Mouse (Mus musculus): Measurements from ENCODE around the gene Ceacam3. TPM values are rescaled to one million over a fixed set of nuclear protein-coding genes. Genes with fewer than 3 reads are reported as not detected.
"Not testable (repeated sequence)": the region's sequence is repeated elsewhere in the genome, so short reads cannot be mapped to it uniquely, and the experiment has no call there.

Gene Ceacam3
- polyA plus RNA-seq (2014; fragmentation: Nextera tagmentation; extraction: Ambion mirVana), result not detected in 2 replicates

DNA sequence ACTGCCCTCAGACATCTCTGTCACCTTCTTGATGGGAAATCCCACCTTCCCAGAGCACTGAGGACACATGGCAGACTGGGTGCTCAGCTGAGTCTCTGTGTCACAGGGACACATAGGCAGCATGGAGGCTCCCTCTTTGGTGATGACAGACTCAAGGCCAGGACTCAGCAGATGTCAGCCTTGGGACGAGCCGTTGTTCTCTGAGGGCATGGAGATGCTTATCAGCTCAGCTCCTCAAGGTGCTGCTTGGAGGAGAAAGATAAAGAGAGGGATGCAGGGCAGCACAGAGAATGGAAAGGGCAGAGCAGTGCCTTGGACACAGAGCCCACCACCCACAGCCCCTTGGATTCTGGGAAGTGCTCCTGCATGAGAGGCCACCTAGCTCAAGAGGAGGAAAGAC is at the start of gene Ceacam3:
TSS of gene Ceacam3 (plus strand) at position 352 of the 400 bp plus-strand sequence.
- no peak for ATAC-seq (ENCODE audit: low FRiP score)
- Histone ChIP-seq H3K4me2 (replicated peaks; ENCODE audit: low read depth, low read length) (no peak within 1 kb of the TSS), H3K4me3 (ENCODE audit: low read depth, low read length) (no peak within 1 kb of the TSS), H3K4me1 (replicated peaks; ENCODE audit: control insufficient read depth, insufficient read depth, low read length) (no peaks in the 10 kb centered on the region), H3K9me3 (ENCODE audit: control insufficient read depth, low read length) (no peaks in the 10 kb centered on the region), H3K36me3 (ENCODE audit: control insufficient read depth, insufficient read depth, low read length) (no peaks in the 10 kb centered on the region), H3K9ac (ENCODE audit: low read depth, low read length) (no peak within 1 kb of the TSS), H3K27me3 (ENCODE audit: control insufficient read depth, insufficient read depth, low read length) (no peaks in the 10 kb centered on the region), H3K27ac (ENCODE audit: low read depth, low read length) (no peak within 1 kb of the TSS)
- WGBS, result 88% methylated on average over 2 of the region's 2 CpGs
- DNase-seq (ENCODE audit: low spot score), result no peak

DNA sequence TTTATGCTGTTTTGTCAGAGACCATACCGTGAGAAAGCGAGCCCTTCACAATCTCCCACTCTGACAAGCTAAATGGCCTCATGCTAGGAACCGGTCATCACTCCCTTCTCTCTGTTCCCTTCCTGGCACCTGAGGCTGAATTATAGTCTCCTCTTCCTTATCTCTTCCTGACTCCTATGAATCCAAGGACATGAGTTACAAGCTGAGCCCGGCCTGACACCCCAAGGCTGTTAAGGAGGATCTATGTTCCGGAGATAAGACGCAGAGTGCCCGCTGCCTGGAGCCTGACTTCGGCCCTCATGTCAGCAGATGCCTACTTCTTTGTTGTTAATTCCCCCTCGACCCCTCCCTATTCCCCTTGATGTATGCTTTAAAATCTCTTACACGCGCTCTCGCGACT is 48.5 kb upstream of the Ceacam3 start:
- H3K4me2 ChIP-seq (replicated peaks; ENCODE audit: low read depth, low read length); H3K36me3 ChIP-seq (ENCODE audit: control insufficient read depth, insufficient read depth, low read length); H3K27me3 ChIP-seq (ENCODE audit: control insufficient read depth, insufficient read depth, low read length); H3K4me3 ChIP-seq (ENCODE audit: low read depth, low read length); H3K9ac ChIP-seq (ENCODE audit: low read depth, low read length); H3K27ac ChIP-seq (ENCODE audit: low read depth, low read length); ATAC-seq (ENCODE audit: low FRiP score); H3K9me3 ChIP-seq (ENCODE audit: control insufficient read depth, low read length); H3K4me1 ChIP-seq (replicated peaks; ENCODE audit: control insufficient read depth, insufficient read depth, low read length); DNase-seq (ENCODE audit: low spot score): not testable (repeated sequence)
- WGBS, result 91% methylated on average over 13 of the region's 13 CpGs

DNA sequence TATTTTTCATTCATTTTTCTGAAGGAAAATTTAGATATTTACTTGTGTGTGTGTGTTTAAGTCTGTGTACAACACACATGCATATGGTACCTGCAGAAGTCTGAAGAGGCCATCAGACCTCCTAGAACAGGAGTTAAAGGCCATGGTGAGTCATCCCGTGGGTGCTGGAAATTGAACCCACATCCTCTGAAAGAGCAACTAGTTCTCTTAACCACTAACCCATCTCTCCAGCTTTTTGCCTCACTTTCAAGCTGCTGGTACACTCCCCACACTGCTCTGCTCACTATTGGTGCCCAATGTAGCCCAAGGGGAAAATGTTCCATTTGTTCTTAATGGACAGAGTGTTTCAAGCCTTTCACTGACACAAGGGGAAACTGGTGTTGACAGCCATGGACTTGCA is 14.8 kb upstream of the Ceacam3 start:
- Histone ChIP-seq H3K27me3 (ENCODE audit: control insufficient read depth, insufficient read depth, low read length) (no peaks in the 10 kb centered on the region), H3K4me3 (ENCODE audit: low read depth, low read length) (no peak overlapping the region), H3K9ac (ENCODE audit: low read depth, low read length) (no peak overlapping the region), H3K36me3 (ENCODE audit: control insufficient read depth, insufficient read depth, low read length) (no peaks in the 10 kb centered on the region), H3K4me2 (replicated peaks; ENCODE audit: low read depth, low read length) (no peak overlapping the region), H3K9me3 (ENCODE audit: control insufficient read depth, low read length) (no peaks in the 10 kb centered on the region), H3K27ac (ENCODE audit: low read depth, low read length) (no peak overlapping the region), H3K4me1 (replicated peaks; ENCODE audit: control insufficient read depth, insufficient read depth, low read length) (no peaks in the 10 kb centered on the region)
- no peak for DNase-seq (ENCODE audit: low spot score)
- no peak for ATAC-seq (ENCODE audit: low FRiP score)
- WGBS, result 70% methylated on average over 1 of the region's 1 CpGs

DNA sequence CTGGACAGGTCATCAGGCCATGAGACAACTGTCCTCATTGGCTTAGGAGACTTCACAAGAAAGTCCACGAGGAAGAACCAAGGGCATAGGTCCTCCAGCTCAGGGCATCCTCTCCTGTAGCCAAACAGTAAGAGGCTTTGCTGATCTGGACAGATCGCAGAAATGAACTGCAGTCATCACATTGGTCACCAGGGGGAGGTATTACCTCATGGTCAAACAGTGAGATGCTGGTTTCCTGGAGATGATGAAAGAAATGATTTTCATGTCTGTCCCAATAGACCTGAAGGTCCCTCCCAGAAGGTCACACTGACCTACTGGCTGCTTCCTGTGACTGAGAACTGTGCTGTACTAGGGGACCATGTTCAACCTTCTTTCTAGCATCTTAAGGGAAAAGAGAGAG is 5.6 kb downstream of the Ceacam3 start:
- DNase-seq (ENCODE audit: low spot score) (peak; percentile 4), ATAC-seq (ENCODE audit: low FRiP score) (no peak)
- Histone ChIP-seq H3K27me3 (ENCODE audit: control insufficient read depth, insufficient read depth, low read length) (no peaks in the 10 kb centered on the region), H3K4me2 (replicated peaks; ENCODE audit: low read depth, low read length) (no peak overlapping the region), H3K9ac (ENCODE audit: low read depth, low read length) (no peak overlapping the region), H3K4me3 (ENCODE audit: low read depth, low read length) (no peak overlapping the region), H3K4me1 (replicated peaks; ENCODE audit: control insufficient read depth, insufficient read depth, low read length) (no peaks in the 10 kb centered on the region), H3K27ac (ENCODE audit: low read depth, low read length) (no peak overlapping the region), H3K36me3 (ENCODE audit: control insufficient read depth, insufficient read depth, low read length) (no peaks in the 10 kb centered on the region), H3K9me3 (ENCODE audit: control insufficient read depth, low read length) (no peaks in the 10 kb centered on the region; the same call in 1 of the 2 replicates)
- 47% methylated on average over 2 of the region's 2 CpGs for WGBS

DNA sequence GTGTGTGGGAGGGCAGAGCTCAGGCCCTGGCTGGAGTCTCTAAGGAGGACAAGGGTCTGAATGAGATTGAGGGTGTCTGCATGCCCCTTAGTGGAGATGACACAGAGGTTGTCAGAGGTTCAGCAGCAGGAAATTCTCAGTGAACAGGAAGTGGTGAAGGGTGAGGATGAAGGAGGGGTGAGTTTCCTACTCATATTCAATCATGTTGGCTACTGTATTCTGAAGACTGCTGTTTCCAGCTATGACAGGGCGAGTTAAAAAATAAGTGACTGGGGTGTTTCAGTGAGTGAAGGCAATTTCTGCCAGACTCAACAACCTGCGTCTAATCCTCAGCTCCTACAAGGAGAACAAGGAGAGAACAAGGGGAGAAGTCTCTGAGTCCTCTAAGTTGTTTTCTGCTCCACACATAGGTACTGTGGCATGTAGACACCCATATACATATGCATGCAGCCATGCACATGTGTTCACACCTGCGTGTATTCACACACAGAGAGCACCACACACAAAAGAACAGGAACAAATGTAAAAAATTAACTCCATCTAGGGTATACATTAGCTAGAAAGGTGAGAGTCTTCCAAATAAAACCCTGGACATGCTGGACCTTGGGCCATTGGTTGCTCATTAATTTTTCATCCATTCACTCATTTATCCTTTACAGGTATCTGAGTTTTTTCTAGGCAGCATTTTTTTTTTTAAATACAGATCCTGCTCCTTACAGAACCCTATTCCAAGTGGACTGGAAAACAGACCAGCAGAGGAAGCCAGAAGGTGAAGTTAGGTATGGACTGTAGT is 7.0 kb downstream of the Ceacam3 start:
- ATAC-seq (ENCODE audit: low FRiP score) (no peak), DNase-seq (ENCODE audit: low spot score) (no peak)
- H3K4me1 ChIP-seq (replicated peaks; ENCODE audit: control insufficient read depth, insufficient read depth, low read length), result no peaks in the 10 kb centered on the region
- no peaks in the 10 kb centered on the region for H3K36me3 ChIP-seq (ENCODE audit: control insufficient read depth, insufficient read depth, low read length)
- H3K27ac ChIP-seq (ENCODE audit: low read depth, low read length), result no peak overlapping the region
- 77% methylated on average over 3 of the region's 3 CpGs for WGBS
- H3K27me3 ChIP-seq (ENCODE audit: control insufficient read depth, insufficient read depth, low read length), result no peaks in the 10 kb centered on the region
- H3K9me3 ChIP-seq (ENCODE audit: control insufficient read depth, low read length), result no peaks in the 10 kb centered on the region; the same call in 1 of the 2 replicates
- H3K9ac ChIP-seq (ENCODE audit: low read depth, low read length), result no peak overlapping the region
- no peak overlapping the region for H3K4me3 ChIP-seq (ENCODE audit: low read depth, low read length)
- no peak overlapping the region for H3K4me2 ChIP-seq (replicated peaks; ENCODE audit: low read depth, low read length)

DNA sequence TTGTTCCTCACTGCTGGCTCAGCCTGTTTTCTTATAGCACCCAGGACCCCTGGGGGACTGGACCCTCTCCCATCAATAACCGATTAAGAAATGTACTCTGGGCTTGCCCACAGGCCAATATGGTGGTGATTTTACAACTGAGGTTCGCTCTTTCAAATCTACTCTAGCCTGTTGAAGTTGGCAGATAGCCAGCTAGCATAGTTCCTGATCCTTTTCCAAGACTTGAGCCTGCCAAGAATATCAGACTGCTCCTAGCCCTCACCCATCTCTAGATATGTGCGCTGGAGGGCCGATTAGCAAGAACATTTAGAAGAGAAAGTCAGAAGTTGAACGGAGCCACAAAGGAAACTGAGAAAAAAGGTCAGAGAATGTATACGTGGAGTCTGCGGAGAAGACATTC is 8.9 kb downstream of the Ceacam3 start:
- Histone ChIP-seq H3K9me3 (ENCODE audit: control insufficient read depth, low read length) (no peaks in the 10 kb centered on the region; the same call in 1 of the 2 replicates), H3K9ac (ENCODE audit: low read depth, low read length) (no peak overlapping the region), H3K27ac (ENCODE audit: low read depth, low read length) (no peak overlapping the region), H3K4me3 (ENCODE audit: low read depth, low read length) (no peak overlapping the region), H3K4me1 (replicated peaks; ENCODE audit: control insufficient read depth, insufficient read depth, low read length) (no peaks in the 10 kb centered on the region), H3K4me2 (replicated peaks; ENCODE audit: low read depth, low read length) (no peak overlapping the region), H3K27me3 (ENCODE audit: control insufficient read depth, insufficient read depth, low read length) (no peaks in the 10 kb centered on the region), H3K36me3 (ENCODE audit: control insufficient read depth, insufficient read depth, low read length) (no peaks in the 10 kb centered on the region)
- 85% methylated on average over 7 of the region's 7 CpGs for WGBS
- DNase-seq (ENCODE audit: low spot score), result no peak
- no peak for ATAC-seq (ENCODE audit: low FRiP score)

DNA sequence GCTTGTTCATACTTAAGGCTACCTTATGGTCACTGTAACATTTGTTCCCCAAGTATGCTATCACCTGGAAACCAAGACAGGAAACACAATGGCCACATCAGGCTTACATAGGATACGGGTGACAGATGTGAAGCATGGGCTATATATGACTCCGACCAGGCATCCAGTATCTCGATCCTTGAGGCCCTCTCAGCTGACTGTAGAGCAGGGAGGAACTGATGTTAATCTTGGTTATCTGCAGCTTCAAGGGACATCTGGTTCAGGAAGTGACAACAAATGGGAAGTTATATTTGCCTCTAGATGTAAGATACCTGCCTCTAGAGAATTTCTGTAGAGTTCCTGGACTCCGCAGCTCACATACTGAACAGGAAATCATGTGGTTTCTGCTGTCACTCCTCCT is 21.7 kb downstream of the Ceacam3 start:
- WGBS, result 92% methylated on average over 4 of the region's 4 CpGs
- Histone ChIP-seq H3K27me3 (ENCODE audit: control insufficient read depth, insufficient read depth, low read length) (no peaks in the 10 kb centered on the region), H3K27ac (ENCODE audit: low read depth, low read length) (no peak overlapping the region), H3K4me3 (ENCODE audit: low read depth, low read length) (no peak overlapping the region), H3K9ac (ENCODE audit: low read depth, low read length) (no peak overlapping the region), H3K4me2 (replicated peaks; ENCODE audit: low read depth, low read length) (no peak overlapping the region), H3K36me3 (ENCODE audit: control insufficient read depth, insufficient read depth, low read length) (no peaks in the 10 kb centered on the region), H3K4me1 (replicated peaks; ENCODE audit: control insufficient read depth, insufficient read depth, low read length) (no peaks in the 10 kb centered on the region), H3K9me3 (ENCODE audit: control insufficient read depth, low read length) (peaks cover 10% of the 10 kb centered on the region; the same call in 1 of the 2 replicates)
- DNase-seq (ENCODE audit: low spot score) (no peak), ATAC-seq (ENCODE audit: low FRiP score) (no peak)

DNA sequence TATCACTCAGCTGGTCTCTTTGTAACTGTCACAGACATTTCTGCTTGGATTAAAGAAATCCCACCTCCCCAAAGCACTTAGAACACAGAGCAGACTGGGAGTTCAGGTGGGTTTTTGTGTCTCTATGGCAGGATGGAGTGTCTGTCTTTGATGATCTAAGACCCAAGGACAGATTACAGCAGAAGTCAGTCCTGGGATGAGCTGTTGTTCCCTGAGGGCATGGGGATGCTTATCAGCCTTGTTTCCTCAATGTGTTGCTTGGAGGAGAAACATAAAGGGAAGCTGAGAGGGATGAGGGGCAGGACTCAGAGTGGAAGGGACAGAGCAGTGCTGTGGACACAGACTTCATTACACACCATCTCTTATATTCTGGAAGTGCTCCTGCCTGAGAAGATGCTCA is 53.1 kb downstream of the Ceacam3 start, which contains the start of gene Psg29:
TSS of gene Psg29 (plus strand) at position 301 of the 400 bp plus-strand sequence.
- H3K4me1 ChIP-seq (replicated peaks; ENCODE audit: control insufficient read depth, insufficient read depth, low read length), result no peaks in the 10 kb centered on the region
- ATAC-seq (ENCODE audit: low FRiP score) (no peak), DNase-seq (ENCODE audit: low spot score) (no peak)
- H3K27ac ChIP-seq (ENCODE audit: low read depth, low read length), result no peak within 1 kb of the TSS
- no peak within 1 kb of the TSS for H3K4me2 ChIP-seq (replicated peaks; ENCODE audit: low read depth, low read length)
- no peak within 1 kb of the TSS for H3K4me3 ChIP-seq (ENCODE audit: low read depth, low read length)
- no peak within 1 kb of the TSS for H3K9ac ChIP-seq (ENCODE audit: low read depth, low read length)
- H3K36me3 ChIP-seq (ENCODE audit: control insufficient read depth, insufficient read depth, low read length), result no peaks in the 10 kb centered on the region
- H3K9me3 ChIP-seq (ENCODE audit: control insufficient read depth, low read length), result peaks cover 4% of the 10 kb centered on the region; the same call in 1 of the 2 replicates
- H3K27me3 ChIP-seq (ENCODE audit: control insufficient read depth, insufficient read depth, low read length), result no peaks in the 10 kb centered on the region

DNA sequence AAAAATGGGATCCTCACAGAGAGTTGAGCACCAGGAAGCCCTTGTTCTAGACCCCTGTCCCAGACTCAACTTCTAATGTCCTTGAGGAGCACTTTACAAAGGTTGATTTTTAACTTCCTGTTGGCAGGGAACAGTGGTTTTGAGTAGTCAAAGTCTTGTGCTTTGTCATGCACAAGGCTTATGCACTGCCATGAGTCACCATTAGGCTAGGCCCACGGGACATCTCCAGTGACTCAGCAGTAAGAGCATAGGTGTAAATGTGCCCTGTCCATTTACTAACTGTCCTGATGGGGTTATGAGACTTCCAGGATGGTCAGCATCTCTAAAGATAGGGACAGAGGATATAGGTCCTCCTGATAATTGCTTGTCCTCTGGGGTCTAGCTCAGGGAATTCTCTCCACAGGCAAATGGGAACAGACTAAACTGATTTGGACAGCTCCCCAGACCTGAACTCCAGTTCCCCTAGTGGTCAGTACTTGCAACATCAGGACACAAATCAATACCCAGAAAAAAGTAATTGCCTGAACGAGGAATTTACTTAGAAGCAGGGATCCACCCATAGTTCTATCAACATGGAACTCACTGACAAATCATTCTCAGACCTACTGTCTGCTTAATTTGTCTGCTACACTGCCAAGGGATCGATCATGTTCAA is 55.6 kb downstream of the Ceacam3 start:
- WGBS, result 70% methylated on average over 3 of the region's 3 CpGs
- DNase-seq (ENCODE audit: low spot score) (no peak), ATAC-seq (ENCODE audit: low FRiP score) (no peak)
- H3K9me3 ChIP-seq (ENCODE audit: control insufficient read depth, low read length), result peaks cover 8% of the 10 kb centered on the region
- no peak overlapping the region for H3K27ac ChIP-seq (ENCODE audit: low read depth, low read length)
- no peaks in the 10 kb centered on the region for H3K27me3 ChIP-seq (ENCODE audit: control insufficient read depth, insufficient read depth, low read length)
- H3K4me1 ChIP-seq (replicated peaks; ENCODE audit: control insufficient read depth, insufficient read depth, low read length), result no peaks in the 10 kb centered on the region
- no peak overlapping the region for H3K9ac ChIP-seq (ENCODE audit: low read depth, low read length)
- no peak overlapping the region for H3K4me2 ChIP-seq (replicated peaks; ENCODE audit: low read depth, low read length)
- no peaks in the 10 kb centered on the region for H3K36me3 ChIP-seq (ENCODE audit: control insufficient read depth, insufficient read depth, low read length)
- no peak overlapping the region for H3K4me3 ChIP-seq (ENCODE audit: low read depth, low read length)
